Mouse (Mus musculus) megakaryocyte, embryonic 14.5 days (primary cell): ENCODE results near the gene Mkrn1. TPM values are rescaled to one million over a fixed set of nuclear protein-coding genes. Genes with fewer than 3 reads are reported as not detected.
"Not testable (repeated sequence)": the region's sequence is repeated elsewhere in the genome, so short reads cannot be mapped to it uniquely, and the experiment has no call there.

Source experiments
- H3K27me3 ChIP-seq: replicated peaks from 2 replicates; pipeline ENCODE3; 2012; ENCODE audit warnings: inconsistent platforms
- H3K36me3 ChIP-seq: replicated peaks from 2 replicates; pipeline ENCODE3; 2012; ENCODE audit warnings: low read length, inconsistent platforms, mixed read lengths
- H3K4me1 ChIP-seq: 2 replicates; pipeline ENCODE4 v1.6.1; 2012; ENCODE audit warnings: inconsistent platforms
- H3K4me3 ChIP-seq: replicated peaks from 2 replicates; pipeline ENCODE3; 2012; ENCODE audit warnings: moderate library complexity, mild to moderate bottlenecking, inconsistent platforms
- H3K9me3 ChIP-seq: 2 replicates; pipeline ENCODE4 v1.6.1; 2012; ENCODE audit warnings: inconsistent platforms
- FLI1 ChIP-seq: IDR thresholded peaks from 2 replicates; pipeline ENCODE4 v1.6.1; 2012; ENCODE audit warnings: low read length, inconsistent platforms, mixed read lengths
- GATA1 ChIP-seq: IDR thresholded peaks from 3 replicates; pipeline ENCODE4 v1.6.1; 2012; ENCODE audit warnings: mixed read lengths, low read length, inconsistent platforms, borderline replicate concordance
- polyA plus RNA-seq: library from polyadenylated mRNA; stranded (reverse); fragments of >175 nt; gene quantifications from 2 replicates; pipeline ENCODE4 v1.2.3, GENCODE M21; 2012; ENCODE audit warnings: low replicate concordance; ENCODE audit not compliant: insufficient read depth

Mkrn1 gene
- polyA plus RNA-seq, 1 experiment = 107 TPM

- TF ChIP-seq FLI1 (no peak), GATA1 (no peak)
- Histone ChIP-seq H3K36me3 (no peaks in the 10 kb centered on the region), H3K9me3 (peaks cover 15% of the 10 kb centered on the region), H3K4me3 (no peak overlapping the region), H3K27me3 (peaks cover 84% of the 10 kb centered on the region), H3K4me1 (peaks cover 11% of the 10 kb centered on the region)
These were observed 48.2 kb downstream of the Mkrn1 start for GRCm38 (mm10) chr6:39372042-39372441.

DNA sequence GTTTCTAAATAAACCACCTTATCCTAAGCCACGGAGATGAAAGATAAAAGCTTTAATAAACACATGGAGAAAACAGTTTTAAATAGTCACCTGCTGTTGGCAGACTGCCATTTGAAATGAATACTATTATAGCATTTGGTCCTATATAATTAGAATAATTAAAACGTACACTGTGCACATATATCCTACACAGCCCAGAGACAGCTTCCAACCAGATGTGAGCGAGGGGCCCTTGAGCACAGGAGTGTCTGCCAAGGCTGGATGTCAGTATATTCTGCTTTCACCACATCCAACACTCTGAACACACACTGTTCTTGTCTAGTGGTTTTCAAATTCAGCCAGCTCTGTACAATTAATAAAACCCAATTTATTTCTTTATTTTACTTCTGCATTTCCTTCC lies 50.6 kb downstream of the Mkrn1 start:
- Histone ChIP-seq H3K9me3 (peaks cover 13% of the 10 kb centered on the region), H3K4me3 (no peak overlapping the region), H3K36me3 (no peaks in the 10 kb centered on the region), H3K4me1 (peaks cover 9% of the 10 kb centered on the region; the same call in 1 of the 2 replicates), H3K27me3 (peaks cover 75% of the 10 kb centered on the region)
- TF ChIP-seq GATA1 = no peak
- TF ChIP-seq FLI1 = no peak

DNA sequence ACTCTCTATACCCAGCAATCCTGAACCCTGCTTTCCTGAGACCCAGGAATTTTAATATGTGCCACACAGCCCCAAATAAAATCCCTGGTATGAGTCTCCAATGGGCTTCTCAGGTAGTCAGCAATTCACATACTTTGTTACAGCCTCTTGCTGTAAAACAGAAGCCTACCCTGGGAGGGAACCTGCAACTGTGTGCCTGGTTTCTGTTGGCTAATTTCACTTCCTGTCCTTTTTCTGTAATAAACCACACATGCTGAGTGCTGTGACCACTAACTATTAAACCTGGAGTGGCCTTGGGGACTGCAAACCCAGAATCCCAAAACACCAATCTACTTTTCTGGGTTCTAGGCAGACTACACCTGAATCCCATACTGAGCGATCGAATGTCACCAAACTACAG lies 57.6 kb downstream of the Mkrn1 start:
- Histone ChIP-seq H3K4me3 (no peak overlapping the region), H3K9me3 (no peaks in the 10 kb centered on the region), H3K36me3 (no peaks in the 10 kb centered on the region), H3K4me1 (no peaks in the 10 kb centered on the region), H3K27me3 (peaks cover 51% of the 10 kb centered on the region)
- TF ChIP-seq GATA1 = no peak
- TF ChIP-seq FLI1 = no peak

- peaks cover 55% of the 10 kb centered on the region for H3K27me3 ChIP-seq
- not testable (repeated sequence) for H3K36me3 ChIP-seq, H3K4me1 ChIP-seq, H3K4me3 ChIP-seq, H3K9me3 ChIP-seq
These were observed 61.1 kb downstream of the Mkrn1 start for GRCm38 (mm10) chr6:39359207-39359606.

GRCm38 (mm10) chr6:39348946-39349345 lies 71.3 kb downstream of the Mkrn1 start:
- Histone ChIP-seq H3K4me3 (no peak overlapping the region), H3K36me3 (no peaks in the 10 kb centered on the region), H3K9me3 (no peaks in the 10 kb centered on the region), H3K4me1 (peaks cover 8% of the 10 kb centered on the region; the same call in 1 of the 2 replicates), H3K27me3 (peaks cover 84% of the 10 kb centered on the region)
- TF ChIP-seq FLI1 = no peak
- no peak for TF ChIP-seq GATA1

GRCm38 (mm10) chr6:39347880-39348814 lies 72.1 kb downstream of the Mkrn1 start:
- H3K4me3 ChIP-seq = no peak overlapping the region
- peaks cover 8% of the 10 kb centered on the region; the same call in 1 of the 2 replicates for H3K4me1 ChIP-seq
- TF ChIP-seq FLI1 = no peak
- TF ChIP-seq GATA1 = no peak
- H3K9me3 ChIP-seq = no peaks in the 10 kb centered on the region
- peaks cover 83% of the 10 kb centered on the region for H3K27me3 ChIP-seq
- H3K36me3 ChIP-seq = no peaks in the 10 kb centered on the region

Other genes starting within 250 kb of the Mkrn1 start
- 0.31 TPM in 1 of 2 replicates, not detected in the other for gene Kdm7a, start 213.7 kb downstream of the Mkrn1 start, polyA plus RNA-seq
- 0.59 TPM in 1 of 2 replicates, not detected in the other for gene Slc37a3, start 42.8 kb downstream of the Mkrn1 start, polyA plus RNA-seq
- gene Rab19, start 39.3 kb downstream of the Mkrn1 start, polyA plus RNA-seq = not detected in 2 replicates
- 0.74 and 1.3 TPM in 2 replicates for gene Dennd2a, start 137.4 kb upstream of the Mkrn1 start, polyA plus RNA-seq
- 5.2 and 7.5 TPM in 2 replicates for gene Adck2, start 153.4 kb upstream of the Mkrn1 start, polyA plus RNA-seq
- not detected in 2 replicates for gene Gm42420, start 165.3 kb upstream of the Mkrn1 start, polyA plus RNA-seq
- 143 and 223 TPM in 2 replicates for gene Ndufb2, start 172.1 kb upstream of the Mkrn1 start, polyA plus RNA-seq